Mouse (Mus musculus): ENCODE measurements at regions not wholly inside any gene's neighbourhood (a gene's known extent, or its start where the extent isn't known, plus 50 kb on each side); places are given as distances from the start of the nearest gene placed in this dataset.
"Not testable (repeated sequence)": the region's sequence is repeated elsewhere in the genome, so short reads cannot be mapped to it uniquely, and the experiment has no call there.

GRCm38 (mm10) chr11:20390622-20391021 is 58.1 kb upstream of the Slc1a4 start:
- ATAC-seq (ENCODE audit: insufficient read depth, low read depth) (no peak), DNase-seq (ENCODE audit: low spot score) (no peak)
- Histone ChIP-seq H3K4me3 (ENCODE audit: low read depth, low read length) (no peak overlapping the region), H3K4me1 (ENCODE audit: control insufficient read depth, insufficient read depth) (no peaks in the 10 kb centered on the region), H3K9ac (replicated peaks; ENCODE audit: low read depth, low read length) (no peak overlapping the region), H3K36me3 (replicated peaks; ENCODE audit: control insufficient read depth, insufficient read depth, low read length) (no peaks in the 10 kb centered on the region), H3K27ac (ENCODE audit: low read depth) (no peak overlapping the region), H3K27me3 (ENCODE audit: control insufficient read depth, insufficient read depth, low read length) (no peaks in the 10 kb centered on the region), H3K4me2 (ENCODE audit: low read depth, low read length) (no peak overlapping the region), H3K9me3 (replicated peaks; ENCODE audit: control insufficient read depth, low read length) (peaks cover 4% of the 10 kb centered on the region)
- TF ChIP-seq EP300 (IDR thresholded peaks at IDR 0.05; ENCODE audit: low read depth) (no peak), CTCF (IDR thresholded peaks at IDR 0.05; ENCODE audit: low read depth) (no peak)
- 79% methylated on average over 3 of the region's 3 CpGs for WGBS

DNA sequence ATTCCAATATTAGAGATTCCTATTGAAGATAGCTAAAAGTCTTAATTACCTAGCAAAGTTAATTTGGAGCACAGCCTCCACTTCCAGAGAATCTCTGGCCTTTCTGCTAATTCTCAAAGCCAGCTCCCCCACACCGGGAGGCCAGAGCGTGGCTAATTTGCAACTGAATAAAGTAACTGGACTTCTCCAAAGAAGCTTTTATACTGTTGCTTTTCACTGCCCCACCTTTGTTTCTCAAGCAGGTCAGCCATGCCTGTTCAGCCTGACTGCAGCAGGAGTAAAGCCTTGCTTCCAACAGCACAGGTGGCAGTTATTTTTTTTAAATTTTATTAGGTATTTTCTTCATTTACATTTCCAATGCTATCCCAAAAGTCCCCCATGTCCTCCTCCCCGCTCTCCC is 60.8 kb upstream of the Slc1a4 start:
- DNase-seq (ENCODE audit: low spot score); ATAC-seq (ENCODE audit: insufficient read depth, low read depth); H3K4me3 ChIP-seq (ENCODE audit: low read depth, low read length); H3K4me1 ChIP-seq (ENCODE audit: control insufficient read depth, insufficient read depth); H3K9ac ChIP-seq (replicated peaks; ENCODE audit: low read depth, low read length); H3K36me3 ChIP-seq (replicated peaks; ENCODE audit: control insufficient read depth, insufficient read depth, low read length); H3K4me2 ChIP-seq (ENCODE audit: low read depth, low read length); H3K27ac ChIP-seq (ENCODE audit: low read depth); H3K9me3 ChIP-seq (replicated peaks; ENCODE audit: control insufficient read depth, low read length); H3K27me3 ChIP-seq (ENCODE audit: control insufficient read depth, insufficient read depth, low read length): not testable (repeated sequence)
- WGBS: 89% methylated on average over 3 of the region's 3 CpGs

DNA sequence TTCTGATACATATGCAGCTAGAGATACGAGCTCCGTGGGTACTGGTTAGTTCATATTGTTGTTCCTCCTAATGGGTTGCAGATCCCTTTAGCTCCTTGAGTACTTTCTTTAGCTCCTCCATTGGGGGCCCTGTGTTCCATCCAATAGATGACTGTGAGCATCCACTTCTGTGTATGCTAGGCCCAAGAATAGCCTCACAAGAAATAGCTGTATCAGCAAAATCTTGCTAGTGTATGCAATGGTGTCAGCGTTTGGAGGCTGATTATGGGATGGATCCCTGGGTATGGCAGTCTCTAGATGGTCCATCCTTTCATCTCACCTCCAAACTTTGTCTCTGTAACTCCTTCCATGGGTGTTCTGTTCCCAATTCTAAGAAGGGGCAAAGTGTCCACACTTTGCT is 61.3 kb upstream of the Slc1a4 start:
- not testable (repeated sequence) for H3K4me3 ChIP-seq (ENCODE audit: low read depth, low read length); H3K4me2 ChIP-seq (ENCODE audit: low read depth, low read length); H3K36me3 ChIP-seq (replicated peaks; ENCODE audit: control insufficient read depth, insufficient read depth, low read length); ATAC-seq (ENCODE audit: insufficient read depth, low read depth); DNase-seq (ENCODE audit: low spot score); H3K9me3 ChIP-seq (replicated peaks; ENCODE audit: control insufficient read depth, low read length); H3K9ac ChIP-seq (replicated peaks; ENCODE audit: low read depth, low read length); H3K27ac ChIP-seq (ENCODE audit: low read depth); H3K4me1 ChIP-seq (ENCODE audit: control insufficient read depth, insufficient read depth); H3K27me3 ChIP-seq (ENCODE audit: control insufficient read depth, insufficient read depth, low read length)
- WGBS: 89% methylated on average over 3 of the region's 3 CpGs

DNA sequence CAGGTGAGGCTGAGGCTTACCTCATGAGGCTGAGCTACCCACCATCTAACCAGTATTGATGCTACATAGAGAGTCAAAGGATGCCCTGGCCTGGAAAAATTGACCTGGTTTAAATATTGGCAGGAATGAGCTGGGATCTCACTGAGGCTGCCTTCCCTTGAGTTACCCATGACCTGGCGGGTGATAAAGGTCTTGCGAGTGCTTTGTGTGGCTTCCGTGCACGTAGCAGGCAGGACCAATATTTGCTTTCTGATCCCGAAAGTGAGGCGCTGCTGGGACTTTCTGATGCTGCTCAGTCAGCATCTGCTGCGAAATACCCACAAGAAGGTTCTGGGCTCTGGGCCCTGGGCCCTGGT is 63.3 kb upstream of the Slc1a4 start:
- Histone ChIP-seq H3K4me2 (ENCODE audit: low read depth, low read length) (no peak overlapping the region), H3K4me3 (ENCODE audit: low read depth, low read length) (no peak overlapping the region), H3K27ac (ENCODE audit: low read depth) (no peak overlapping the region), H3K9ac (replicated peaks; ENCODE audit: low read depth, low read length) (no peak overlapping the region), H3K27me3 (ENCODE audit: control insufficient read depth, insufficient read depth, low read length) (no peaks in the 10 kb centered on the region), H3K36me3 (replicated peaks; ENCODE audit: control insufficient read depth, insufficient read depth, low read length) (no peaks in the 10 kb centered on the region), H3K9me3 (replicated peaks; ENCODE audit: control insufficient read depth, low read length) (peaks cover 4% of the 10 kb centered on the region), H3K4me1 (ENCODE audit: control insufficient read depth, insufficient read depth) (peaks cover 6% of the 10 kb centered on the region; the same call in 1 of the 2 replicates)
- WGBS: 86% methylated on average over 7 of the region's 7 CpGs
- DNase-seq (ENCODE audit: low spot score) (no peak), ATAC-seq (ENCODE audit: insufficient read depth, low read depth) (no peak)
- no peak for TF ChIP-seq CTCF (IDR thresholded peaks at IDR 0.05; ENCODE audit: low read depth)
- no peak for TF ChIP-seq EP300 (IDR thresholded peaks at IDR 0.05; ENCODE audit: low read depth)

DNA sequence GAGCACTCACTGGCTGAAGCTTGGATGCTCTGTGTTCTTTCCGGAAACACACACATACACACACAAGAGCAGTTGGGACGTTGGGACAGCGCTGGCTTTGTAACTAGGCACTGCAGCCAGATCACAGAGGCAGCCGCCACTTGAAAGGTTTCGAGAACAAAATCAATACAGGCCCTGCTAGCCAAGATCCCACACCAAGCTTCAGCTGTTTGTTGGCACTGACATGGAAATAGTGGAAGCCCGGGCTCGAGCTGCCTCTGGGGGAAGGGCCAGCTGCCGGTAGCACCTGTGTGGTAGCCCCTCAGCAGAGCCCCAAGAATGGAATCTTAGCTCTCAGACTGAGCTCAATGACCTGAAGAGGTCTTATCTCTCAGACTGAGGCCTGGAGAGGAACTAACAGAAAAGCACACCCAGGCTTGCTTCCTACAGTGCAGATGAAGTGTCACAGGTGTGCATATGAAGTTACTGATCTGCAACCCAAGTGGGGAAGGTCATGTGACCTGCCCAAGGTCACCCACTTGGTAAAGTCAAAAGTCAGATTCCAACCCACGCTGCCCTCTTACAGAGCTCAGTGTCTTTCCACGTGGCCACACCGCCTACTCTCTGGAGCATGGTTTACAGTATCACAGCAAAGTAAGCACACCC is 63.8 kb upstream of the Slc1a4 start:
- Histone ChIP-seq H3K27ac (ENCODE audit: low read depth) (no peak overlapping the region), H3K36me3 (replicated peaks; ENCODE audit: control insufficient read depth, insufficient read depth, low read length) (no peaks in the 10 kb centered on the region)
- 48% methylated on average over 11 of the region's 11 CpGs for WGBS

DNA sequence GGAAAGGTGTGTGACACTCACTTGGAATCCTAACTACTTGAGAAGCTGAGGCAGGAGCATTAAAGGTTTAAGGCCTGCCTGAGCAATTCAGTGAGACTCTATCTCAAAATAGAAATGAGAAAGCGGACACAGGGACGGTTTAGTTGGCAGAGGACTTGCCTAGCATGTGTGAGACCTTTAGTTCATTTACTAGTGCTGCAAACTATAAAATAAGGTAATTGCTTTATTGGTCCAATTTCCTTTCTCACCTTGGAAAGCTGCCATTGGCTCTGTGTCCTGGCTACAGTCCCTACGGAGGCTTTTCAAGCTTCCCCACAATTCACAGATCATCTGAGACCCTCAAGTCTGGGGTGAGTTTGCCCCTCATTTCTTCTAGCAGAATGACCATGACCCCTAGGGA is 64.4 kb upstream of the Slc1a4 start:
- no peak overlapping the region for H3K4me2 ChIP-seq (ENCODE audit: low read depth, low read length)
- no peak for TF ChIP-seq CTCF (IDR thresholded peaks at IDR 0.05; ENCODE audit: low read depth)
- TF ChIP-seq EP300 (IDR thresholded peaks at IDR 0.05; ENCODE audit: low read depth): no peak
- no peaks in the 10 kb centered on the region for H3K27me3 ChIP-seq (ENCODE audit: control insufficient read depth, insufficient read depth, low read length)
- DNase-seq (ENCODE audit: low spot score): no peak
- H3K9ac ChIP-seq (replicated peaks; ENCODE audit: low read depth, low read length): no peak overlapping the region
- no peak for ATAC-seq (ENCODE audit: insufficient read depth, low read depth)
- 43% methylated on average over 3 of the region's 3 CpGs for WGBS
- no peak overlapping the region for H3K27ac ChIP-seq (ENCODE audit: low read depth)
- peaks cover 6% of the 10 kb centered on the region; the same call in 1 of the 2 replicates for H3K4me1 ChIP-seq (ENCODE audit: control insufficient read depth, insufficient read depth)
- no peaks in the 10 kb centered on the region for H3K36me3 ChIP-seq (replicated peaks; ENCODE audit: control insufficient read depth, insufficient read depth, low read length)
- H3K9me3 ChIP-seq (replicated peaks; ENCODE audit: control insufficient read depth, low read length): no peaks in the 10 kb centered on the region
- H3K4me3 ChIP-seq (ENCODE audit: low read depth, low read length): no peak overlapping the region

More for the DNA sequence above, 63.8 kb upstream of the Slc1a4 start:
- TF ChIP-seq EP300 (IDR thresholded peaks at IDR 0.05; ENCODE audit: low read depth) (no peak), CTCF (IDR thresholded peaks at IDR 0.05; ENCODE audit: low read depth) (no peak)
- no peak overlapping the region for H3K4me2 ChIP-seq (ENCODE audit: low read depth, low read length)
- H3K4me3 ChIP-seq (ENCODE audit: low read depth, low read length): no peak overlapping the region
- H3K27me3 ChIP-seq (ENCODE audit: control insufficient read depth, insufficient read depth, low read length): no peaks in the 10 kb centered on the region
- H3K9ac ChIP-seq (replicated peaks; ENCODE audit: low read depth, low read length): no peak overlapping the region
- DNase-seq (ENCODE audit: low spot score): no peak
- no peak for ATAC-seq (ENCODE audit: insufficient read depth, low read depth)
- peaks cover 2% of the 10 kb centered on the region for H3K9me3 ChIP-seq (replicated peaks; ENCODE audit: control insufficient read depth, low read length)
- H3K4me1 ChIP-seq (ENCODE audit: control insufficient read depth, insufficient read depth): peaks cover 6% of the 10 kb centered on the region; the same call in 1 of the 2 replicates
